Mouse (Mus musculus) left cerebral cortex, adult 18-20 months (tissue): ENCODE data around the gene Map3k7cl. TPM values are rescaled to one million over a fixed set of nuclear protein-coding genes. Genes with fewer than 3 reads are reported as not detected.
A peak's percentile ranks its signal among the peaks of the same experiment; 100 is the strongest.

Source experiments
- DNase-seq, 2 experiments: peaks; one replicate each; pipeline ENCODE4 v3.0.0; 2021 to 2022; ENCODE audit warnings: low spot score in 2 of 2, mixed read lengths in 1 of 2
- long read RNA-seq, 2 experiments: library from polyadenylated mRNA; stranded (forward); transcript quantifications; one replicate each; pipeline ENCODE4 v2.0.0; 2021
- total RNA-seq, 2 experiments: library from RNA; stranded (reverse); gene quantifications; 2 replicates each; pipeline ENCODE4 v1.2.3; 2021

Gene Map3k7cl
- total RNA-seq, result under 1 TPM; 0.37 to 0.47 TPM
- long read RNA-seq, experiment 1, partial matches to known transcripts, result 0 of 1 reads
- long read RNA-seq, experiment 1, other reads (novel, unspliced or antisense), result 0 of 1 reads
- long read RNA-seq, experiment 2, result 0 reads

DNA sequence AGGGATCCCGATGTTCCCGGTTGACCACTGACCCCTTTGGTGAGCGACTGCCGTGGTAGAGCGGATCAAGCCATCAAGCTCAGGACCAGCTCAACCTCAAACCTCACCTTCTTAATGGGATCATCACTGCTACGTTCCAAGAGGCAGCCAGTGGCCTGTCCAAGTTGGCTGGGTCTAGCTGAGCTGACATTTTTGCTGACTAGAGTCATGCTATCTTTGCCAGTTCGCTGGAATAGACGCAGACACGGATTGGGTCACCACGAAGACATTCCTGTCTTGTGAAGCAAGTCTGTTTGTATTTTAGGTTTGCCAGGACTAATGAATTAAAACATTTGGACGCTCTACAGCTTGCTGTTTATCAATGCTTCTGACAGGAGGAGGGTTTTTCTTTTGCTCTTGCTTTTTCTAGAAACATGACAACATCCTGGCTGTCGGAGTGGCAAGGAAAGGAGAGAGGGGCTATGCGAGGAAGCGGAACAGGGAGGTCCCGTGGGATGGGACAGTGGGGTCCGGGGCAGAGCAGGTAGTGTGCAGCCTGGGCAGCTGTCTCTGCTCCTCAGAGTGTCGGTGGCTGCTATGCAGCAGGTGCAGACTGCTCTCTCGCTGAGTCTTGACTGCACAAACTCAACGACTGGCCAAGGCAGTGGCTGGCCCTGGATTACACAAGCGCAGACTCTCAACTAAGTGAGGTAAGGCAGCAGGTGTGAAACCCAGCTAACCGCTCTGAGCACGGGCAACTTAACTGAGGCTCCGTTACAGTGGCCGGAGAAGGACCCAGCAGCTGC lies at the start of gene Map3k7cl:
Gene Map3k7cl (plus strand): TSS at position 424 of the 785 bp plus-strand sequence.
- DNase-seq, result no peak

DNA sequence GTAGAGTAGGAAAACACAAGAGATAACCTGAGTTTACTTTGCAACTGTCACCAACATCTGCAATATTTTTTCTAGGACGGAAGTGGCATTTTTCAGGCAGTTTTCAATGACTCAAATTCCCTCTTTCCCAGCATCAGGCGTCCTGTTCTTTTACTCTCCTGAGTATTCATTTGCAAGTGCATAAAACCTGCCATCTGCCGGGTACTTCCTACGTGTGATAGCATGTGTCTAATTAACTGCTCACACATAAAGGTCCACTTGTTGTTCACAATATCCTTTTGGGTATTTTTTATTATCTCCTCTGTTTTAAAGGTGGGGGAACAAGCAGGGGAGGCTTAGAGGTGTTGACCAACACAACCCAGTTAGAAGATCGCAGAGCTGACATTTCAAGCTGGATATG lies 41.4 kb upstream of the Map3k7cl start:
- DNase-seq, result no peak

DNA sequence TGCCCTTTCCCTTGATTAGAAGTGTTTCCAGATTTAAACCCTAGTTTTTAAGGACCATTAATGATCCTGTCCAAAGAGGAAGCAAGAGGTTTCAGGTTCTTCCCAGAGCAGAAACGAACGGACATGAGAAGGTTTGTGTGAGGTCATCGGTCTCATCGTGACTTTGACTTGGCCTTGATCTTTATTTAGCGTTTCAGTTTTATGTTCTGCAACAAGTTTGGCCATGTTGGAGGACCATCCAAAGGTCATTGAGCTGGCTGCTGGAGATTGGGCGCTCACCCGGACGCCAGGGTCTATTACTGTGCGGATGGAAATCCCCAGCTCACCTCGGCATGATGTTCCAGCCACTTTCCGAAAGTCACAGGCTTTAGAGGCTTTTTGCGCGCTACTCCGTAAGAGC lies 40.8 kb upstream of the Map3k7cl start:
- DNase-seq, result no peak

DNA sequence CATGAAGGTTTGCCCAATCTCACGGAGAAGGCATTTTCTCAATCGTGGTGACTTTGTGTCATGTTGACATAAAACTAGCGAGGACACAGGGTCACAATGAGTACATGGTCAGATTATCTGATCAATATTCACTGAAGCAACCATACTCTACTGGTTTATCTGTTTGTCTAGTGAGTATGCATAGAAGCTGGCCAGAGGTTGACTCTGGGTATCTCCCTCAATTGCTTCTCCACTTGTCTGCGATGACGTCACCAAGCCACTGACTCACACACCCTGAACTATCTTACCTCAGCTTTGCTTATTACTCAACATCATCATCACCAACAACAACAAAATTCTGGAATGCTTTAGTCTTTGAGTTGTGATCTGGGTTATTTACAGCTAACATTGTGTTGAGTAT lies 28.9 kb upstream of the Map3k7cl start:
- no peak for DNase-seq

DNA sequence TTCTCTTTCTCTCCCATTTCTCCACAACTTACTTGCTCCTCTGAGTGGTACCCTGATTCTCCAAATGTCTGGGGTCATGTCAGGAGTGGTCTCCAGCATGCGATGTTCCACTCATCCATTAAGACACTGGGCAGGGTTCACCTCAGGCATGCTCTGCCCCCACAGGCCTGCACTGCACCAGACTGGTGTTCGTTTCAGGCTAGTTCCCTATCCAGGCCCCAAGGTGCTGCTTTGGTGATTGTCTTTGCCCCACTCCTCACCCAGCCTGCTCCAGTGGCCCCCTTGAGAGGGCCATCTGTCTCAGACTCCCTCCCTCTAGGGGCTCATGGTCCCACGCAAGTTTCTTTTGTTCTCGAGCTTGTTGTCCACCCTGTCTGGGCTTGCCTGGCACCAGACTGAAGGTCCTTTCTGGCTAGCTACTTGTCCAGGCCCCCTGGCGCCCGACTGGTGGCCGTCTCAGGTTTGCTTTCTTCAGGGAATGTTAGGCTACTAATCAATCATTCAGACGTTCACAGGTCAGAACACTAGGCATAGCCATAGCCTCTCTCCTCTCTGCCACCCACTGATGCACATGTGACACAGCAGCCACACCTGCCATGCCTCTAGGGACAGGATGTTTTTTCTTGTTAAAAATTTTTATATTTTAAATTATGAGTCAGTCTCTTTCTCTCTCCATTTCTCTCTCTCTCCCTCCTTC lies 25.4 kb upstream of the Map3k7cl start:
- DNase-seq, result no peak

DNA sequence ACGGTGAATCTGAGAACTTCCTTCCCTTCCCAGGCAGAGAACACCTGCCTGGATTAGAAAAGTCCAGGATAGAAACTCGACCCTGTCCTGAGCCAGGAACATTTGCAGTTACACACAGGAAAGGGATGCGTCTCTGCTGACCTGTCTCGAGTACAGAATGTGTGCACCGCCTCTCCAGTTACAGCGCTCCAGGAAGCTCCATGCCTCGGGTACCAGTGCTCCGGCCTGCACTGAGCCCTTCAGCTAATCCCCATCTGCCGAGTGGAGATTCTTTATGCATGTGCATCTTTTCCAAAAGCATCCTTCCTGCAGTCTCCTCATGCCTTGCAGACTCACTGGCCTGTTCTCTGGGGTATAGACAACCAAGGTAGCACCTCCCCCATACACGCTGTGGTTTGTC lies 24.4 kb upstream of the Map3k7cl start:
- no peak for DNase-seq

DNA sequence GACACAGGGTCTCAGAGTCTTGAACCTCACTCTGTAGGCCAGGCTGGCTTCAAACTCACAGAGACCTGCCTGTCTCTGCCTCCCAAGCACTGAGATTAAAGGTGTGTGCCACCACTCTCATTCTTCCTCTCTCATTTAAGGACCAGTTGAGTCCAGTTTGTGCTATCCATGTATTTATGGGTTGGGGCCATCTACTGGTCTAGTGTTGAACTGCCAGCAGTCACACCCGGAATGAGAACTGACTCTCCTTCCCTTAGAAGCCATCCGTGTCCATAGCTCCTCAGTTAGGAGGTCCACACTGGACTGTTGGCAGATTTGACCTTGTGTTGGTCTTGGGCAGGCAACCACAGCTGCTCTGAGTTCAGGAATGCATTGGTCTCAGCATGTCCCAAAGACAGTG lies 4.8 kb upstream of the Map3k7cl start:
- peak in 1 of 2 experiments; percentile 8 for DNase-seq

DNA sequence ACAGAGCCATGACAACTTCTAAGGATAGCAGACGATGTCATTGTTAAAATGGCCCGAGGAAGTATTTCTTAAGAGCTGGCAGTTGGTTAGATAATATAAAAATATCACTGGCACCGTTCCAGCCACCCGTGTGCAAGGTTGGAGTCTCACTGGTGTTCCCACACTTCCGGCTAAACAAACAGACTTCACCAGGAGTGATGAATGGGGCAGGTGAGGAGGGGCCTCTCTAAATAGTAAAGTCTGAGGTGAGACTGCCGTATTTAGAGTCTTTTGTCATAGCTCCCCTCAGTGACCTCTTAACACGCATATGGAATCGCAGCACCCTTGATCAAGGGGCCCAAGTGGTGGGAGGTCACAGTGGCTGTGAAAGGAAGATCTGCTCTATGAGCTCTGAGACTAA lies 3.2 kb downstream of the Map3k7cl start:
- DNase-seq, result no peak

DNA sequence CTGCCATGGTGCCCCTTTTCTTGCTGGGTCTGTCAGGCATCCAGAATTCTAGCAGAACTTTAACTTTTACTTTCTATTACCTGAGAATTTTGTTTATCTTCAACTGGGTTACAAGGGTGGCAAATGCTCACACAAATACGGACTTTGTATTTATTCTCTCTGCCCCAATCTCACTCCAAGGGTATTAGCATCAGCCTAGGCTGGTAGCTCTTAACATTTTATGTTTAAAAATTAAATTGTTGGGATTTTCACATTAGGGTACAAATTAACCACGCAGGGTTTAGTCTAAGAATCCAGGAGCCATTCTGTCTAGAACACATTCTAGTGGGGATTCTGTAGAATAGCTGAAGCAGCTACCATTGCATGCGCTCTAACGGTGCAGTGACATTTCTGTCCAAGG lies 8.4 kb downstream of the Map3k7cl start:
- no peak for DNase-seq

DNA sequence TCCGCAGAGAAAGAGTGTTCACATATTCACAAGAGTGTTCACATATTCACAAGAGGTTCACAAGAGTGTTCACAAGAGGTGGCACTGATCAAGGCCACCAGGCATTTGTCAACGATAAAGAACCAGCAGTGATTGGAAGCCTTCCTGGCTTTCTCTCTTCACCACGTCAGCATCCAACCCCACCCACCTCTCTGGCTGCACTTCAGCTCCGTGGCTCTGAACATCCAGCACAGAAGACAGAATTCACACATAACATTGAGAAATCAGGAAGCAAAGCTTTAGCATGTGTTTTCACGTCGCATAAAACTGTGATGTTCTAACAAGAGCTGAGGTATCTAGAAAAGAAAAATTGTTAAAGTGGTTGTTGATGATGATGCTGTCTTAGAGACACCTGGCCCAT lies 10.4 kb downstream of the Map3k7cl start:
- peak; percentile 32 to 48 for DNase-seq

DNA sequence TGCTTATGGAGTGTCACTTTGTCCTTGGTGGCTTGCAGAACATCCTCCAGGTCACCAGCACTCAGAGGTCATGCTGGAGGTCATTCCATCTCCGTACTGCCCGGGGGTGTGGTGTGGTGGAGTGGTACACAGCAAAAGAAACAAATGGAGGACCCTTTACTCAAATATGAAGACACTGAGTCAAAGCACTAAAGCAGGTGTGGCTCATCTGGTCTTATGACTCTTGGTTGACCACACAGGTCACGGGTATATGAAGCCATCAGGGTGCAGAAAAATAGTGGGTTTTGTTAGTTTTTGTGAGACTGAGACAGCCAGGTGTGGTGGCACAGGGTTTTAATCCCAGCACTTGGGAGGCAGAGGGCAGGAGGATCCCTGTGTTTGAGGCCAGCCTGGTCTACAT lies 11.4 kb downstream of the Map3k7cl start:
- no peak for DNase-seq

DNA sequence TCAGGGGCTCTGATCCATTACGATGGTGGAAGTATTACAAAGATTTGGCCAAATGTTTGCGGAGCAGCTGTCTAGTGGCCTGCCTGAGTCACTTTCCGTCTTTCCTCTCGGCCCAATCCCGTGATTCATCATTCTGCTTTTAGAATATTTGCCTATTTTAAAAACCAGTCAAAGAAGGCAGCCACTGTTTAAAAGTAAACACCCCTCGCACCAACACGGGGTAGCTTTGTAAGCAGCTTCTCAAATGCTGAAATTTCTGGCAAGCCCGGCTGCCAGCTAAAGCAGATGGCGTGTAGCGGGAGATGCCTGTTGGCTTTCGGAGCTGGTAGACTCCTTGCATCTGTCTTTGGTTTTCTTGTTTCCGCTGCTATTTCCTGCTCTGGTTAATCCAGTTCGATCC lies 14.4 kb downstream of the Map3k7cl start:
- peak; percentile 45 to 50 for DNase-seq

DNA sequence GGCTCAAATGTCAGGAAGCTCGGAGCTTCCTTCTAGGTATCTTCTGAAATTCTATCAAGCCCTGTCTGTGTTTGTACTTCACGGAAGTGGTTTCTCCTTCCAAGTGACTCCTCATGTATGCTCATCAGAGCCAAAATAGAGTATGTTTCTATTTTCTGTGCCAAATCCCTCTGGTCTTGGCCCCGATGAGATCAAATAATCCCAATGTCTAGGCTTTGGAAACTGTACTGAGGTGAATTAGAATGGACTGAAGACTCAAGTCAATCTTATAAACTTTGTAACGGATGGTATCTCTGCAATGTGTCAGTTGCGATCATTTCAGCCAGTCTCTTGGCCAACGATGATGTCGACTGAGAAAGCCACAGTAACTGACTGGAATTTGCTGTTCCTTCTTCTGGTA lies 15.1 kb downstream of the Map3k7cl start:
- DNase-seq, result no peak

DNA sequence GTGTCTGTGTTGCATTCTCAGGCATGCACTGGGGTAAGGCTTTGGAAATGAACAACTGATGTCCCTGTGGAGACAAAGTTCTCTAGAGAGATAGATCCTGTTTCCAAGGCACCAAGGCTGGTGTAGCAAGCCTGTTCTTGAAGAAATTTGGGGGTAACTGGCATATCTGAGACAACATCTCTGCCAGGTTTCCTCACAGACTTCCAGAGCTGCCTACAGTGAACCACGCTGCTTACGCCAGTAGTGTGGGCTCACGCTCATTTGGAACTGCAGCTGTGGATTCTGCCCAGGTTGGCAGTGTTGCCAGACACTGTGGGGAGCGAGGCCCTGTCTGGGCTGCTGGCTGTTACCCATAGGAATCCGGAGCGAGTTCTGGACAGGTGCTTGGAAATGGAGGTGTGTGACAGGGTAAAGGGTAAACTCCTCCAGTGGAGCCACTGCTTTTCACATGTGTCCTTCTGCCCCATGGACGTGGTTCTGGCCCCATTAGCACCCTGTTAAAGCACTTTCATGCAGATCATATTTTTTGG lies 16.5 kb downstream of the Map3k7cl start:
- DNase-seq, result peak in 1 of 2 experiments; percentile 7

DNA sequence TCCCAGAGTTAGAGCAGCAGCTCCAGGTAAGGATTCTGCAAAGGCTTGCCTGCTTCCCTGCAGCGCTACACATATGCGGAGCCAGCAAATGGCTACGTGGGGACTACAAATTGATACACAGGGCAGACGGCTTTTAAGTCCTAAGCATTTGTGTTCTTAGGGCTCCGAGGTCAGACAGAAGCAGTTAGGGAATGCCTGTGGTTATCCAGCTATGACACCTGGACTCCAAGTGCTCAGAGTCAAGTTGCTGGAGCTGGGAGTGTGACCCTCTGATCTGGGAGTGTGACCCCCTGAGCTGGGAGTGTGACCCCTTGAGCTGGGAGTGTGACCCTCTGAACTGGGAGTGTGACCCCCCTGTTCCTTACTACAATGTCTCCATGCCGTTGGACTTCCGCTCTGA lies 17.2 kb downstream of the Map3k7cl start:
- no peak for DNase-seq

DNA sequence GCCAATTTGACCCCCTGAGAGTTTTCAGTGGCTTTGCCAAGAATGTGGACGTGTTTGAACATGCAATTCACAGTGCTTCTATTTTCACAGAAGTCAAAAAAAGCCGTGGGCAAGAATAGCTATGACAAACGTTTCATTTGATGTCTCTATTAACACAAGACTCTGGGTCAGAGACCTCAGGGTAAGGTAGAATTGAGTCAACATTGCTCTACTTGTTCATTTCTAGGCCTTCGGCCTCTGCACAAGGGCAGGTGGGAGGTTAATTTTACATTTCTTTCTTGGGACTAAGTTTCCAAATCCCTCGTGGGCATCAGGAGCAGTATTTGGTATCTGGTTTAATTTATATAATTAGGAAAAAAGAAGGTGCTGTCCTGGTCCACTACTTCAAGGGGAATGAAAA lies 20.3 kb downstream of the Map3k7cl start:
- no peak for DNase-seq

DNA sequence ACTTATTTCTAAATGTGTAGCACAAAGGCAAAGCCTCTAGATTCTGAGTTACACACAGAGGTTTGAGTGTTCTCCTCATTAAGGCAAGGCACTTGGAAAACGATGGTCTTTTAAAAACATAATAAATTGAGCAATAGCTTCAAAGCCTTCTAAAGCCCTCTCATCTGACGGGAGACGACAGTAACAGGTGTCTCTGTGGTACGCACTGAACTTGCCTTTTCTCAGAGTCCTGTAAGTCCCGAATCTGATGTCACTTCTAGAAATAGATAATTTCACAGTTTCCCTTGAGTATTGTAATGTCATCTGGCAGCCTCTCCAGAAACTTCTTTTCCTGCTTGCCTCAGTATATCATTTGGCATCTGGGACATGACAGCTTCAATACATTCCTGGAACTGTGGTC lies 21.0 kb downstream of the Map3k7cl start:
- DNase-seq, result no peak

DNA sequence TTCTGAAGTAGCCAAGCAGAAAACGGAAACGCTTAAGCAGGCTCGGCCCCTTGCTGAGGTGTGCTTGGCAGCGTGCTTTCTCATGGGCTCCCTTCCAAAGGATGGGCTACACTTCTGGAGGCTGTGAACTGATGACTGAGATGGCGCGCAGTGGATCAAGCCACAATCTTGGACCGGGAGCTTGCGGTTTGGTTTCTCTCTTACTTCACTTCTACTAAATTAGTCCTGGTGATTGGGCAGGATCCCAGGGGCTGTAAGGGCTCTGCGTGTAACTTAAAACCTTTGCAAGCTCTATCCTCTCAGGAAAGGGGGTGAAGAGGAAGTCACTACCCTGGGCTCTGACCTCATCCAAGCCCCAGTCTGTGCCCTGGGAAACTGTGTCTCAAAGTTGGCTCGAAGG lies 22.5 kb downstream of the Map3k7cl start:
- no peak for DNase-seq

DNA sequence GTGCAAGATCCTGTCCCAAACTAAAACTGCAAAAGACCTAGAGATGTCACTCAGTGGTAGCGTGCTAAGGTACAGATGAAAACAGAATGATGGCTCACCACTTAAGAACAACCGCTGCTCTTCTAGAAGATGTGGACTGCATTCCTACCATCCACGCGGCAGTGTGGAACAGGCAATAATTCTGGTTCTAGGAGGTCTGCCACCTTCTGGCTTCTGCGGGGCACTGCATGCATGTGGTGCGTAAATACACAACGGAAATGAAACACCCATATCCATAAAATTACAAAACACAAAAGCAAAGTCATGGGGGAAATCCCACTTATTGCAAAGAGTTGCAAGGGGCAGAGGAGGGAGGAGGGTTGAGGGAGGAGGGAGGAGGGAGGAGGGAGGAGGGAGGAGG lies 25.8 kb downstream of the Map3k7cl start:
- DNase-seq, result no peak

DNA sequence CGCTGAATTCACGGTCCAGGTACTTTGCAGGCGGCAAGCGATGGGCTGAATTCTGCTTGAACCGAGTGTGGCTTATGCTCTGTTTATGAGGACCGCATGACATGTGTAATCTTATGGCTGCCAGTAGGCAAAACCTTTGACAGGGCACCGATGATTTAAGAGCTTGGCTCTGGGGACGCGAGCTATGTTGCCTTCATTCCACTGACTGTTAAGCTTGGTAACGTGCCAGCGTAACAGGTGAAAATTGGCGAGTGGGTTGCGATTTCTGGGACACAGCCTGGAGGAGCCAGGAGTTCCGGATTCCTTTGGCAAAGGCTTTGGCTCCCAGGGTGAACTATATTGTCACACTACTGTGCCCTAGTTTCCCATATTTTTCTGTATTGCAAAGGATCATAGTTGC lies 26.3 kb downstream of the Map3k7cl start:
- DNase-seq, result no peak

DNA sequence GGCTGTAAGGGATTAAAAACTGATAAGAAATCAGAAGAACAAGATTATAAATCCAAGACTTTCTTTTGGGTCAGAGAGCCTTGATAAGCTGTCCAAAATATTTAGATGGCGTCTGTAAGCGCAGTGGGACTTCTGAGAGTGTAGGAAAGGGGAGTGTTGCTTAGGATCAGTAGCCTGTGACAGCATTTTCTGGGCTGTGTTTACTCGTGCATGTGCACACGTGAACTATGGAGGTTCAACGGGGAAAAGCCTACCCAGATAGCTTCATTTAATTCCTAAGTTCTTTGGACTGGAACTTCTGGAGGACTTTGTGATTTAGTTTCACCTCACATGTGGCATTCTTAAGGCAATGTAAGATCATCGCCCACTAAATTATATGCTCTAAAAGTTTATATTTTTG lies 29.6 kb downstream of the Map3k7cl start:
- DNase-seq, result no peak

DNA sequence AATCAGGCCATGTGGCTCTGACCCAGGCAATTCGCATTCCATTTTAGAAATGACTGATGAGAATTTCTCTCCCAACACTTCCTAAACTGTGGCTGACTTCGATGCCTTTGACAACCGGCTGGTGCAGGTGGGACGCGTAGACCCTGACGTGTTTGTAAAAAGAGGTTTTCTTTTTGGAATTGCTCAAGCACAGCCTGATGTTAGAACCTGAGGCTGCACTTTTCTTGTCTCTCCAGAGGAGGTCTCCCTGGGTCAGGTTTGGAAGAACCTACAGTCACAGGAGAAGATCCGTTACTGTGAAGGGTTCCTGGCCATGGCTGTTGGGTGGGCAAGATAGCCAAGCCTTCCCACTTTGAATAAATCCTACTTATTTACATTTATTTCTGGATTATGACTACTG lies 31.5 kb downstream of the Map3k7cl start:
- no peak for DNase-seq
